Mouse (Mus musculus) bone marrow, adult 2 months (tissue): ENCODE data around the gene Clpp.

Experiments
- CTCF ChIP-seq: fragments of 200-500 bp; IDR thresholded peaks from 2 replicates; pipeline ENCODE4 v1.5.1; 2011; ENCODE audit warnings: low read length, control low read depth; ENCODE audit not compliant: control insufficient read depth, insufficient read depth
- POLR2A ChIP-seq: fragments of 200-500 bp; IDR thresholded peaks from 2 replicates; pipeline ENCODE4 v1.6.1; 2011; ENCODE audit warnings: low read depth, mild to moderate bottlenecking, control low read depth, low read length, borderline replicate concordance; ENCODE audit not compliant: control insufficient read depth

DNA sequence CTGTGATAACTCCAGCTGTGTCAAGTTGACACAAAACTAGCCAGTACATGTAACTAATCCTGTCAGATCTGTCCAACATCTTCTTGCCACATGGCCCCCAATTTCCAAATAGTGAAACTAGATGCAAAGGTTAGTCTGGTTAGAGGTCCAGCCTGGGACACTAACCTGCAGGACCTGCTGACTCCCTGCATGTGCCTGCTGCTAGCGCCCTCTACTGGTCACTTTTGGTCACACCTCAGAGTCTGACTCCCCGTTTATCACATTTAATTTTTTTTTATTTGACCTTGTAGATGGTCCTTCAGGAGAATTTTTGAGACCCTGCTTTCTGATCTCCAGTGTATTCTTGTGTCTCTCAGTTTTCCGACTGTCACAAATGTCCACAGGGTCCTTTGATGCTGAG is 39.2 kb upstream of the Clpp start:
- no peak for TF ChIP-seq POLR2A
- peak; percentile 96 for TF ChIP-seq CTCF
